In the genomic region with DNA sequence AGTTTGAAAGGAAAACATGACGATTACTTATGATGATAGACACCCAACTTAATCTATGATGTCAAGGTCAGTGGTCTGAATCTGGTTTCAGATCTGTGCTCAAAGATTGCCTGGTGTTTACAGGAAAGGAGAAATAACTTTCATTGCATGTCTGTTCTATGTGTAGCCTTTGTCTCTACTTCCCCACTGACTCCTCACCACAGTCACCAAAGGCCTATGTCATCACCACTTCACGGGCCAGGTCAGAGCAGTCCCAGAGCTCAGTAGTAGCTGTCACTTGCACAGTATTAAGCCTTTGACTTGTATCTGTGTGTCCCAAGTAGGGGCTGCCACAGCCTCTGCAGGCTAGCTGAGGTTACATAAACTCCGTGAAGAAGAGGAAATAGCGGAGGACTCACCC, we compare ENCODE assay signal across 16 mouse cellular contexts. TPM values are rescaled to one million over a fixed set of nuclear protein-coding genes. Genes with fewer than 3 reads are reported as not detected.
"Had no signal": no experiment of that assay in that cellular context is flagged by ENCODE, and none has a peak within 500 bp of the region (broad histone marks: within the 10 kb centered on the region; RNA-seq: fewer than 3 reads in every experiment).

No protein-coding gene starts in this region.

- H3K4me1 ChIP-seq: limb, embryonic 10.5 days; midbrain, embryonic 12.5 days; neural tube, embryonic 12.5 days had no signal

- H3K4me3 ChIP-seq: layer of hippocampus, adult 2 months; limb, embryonic 10.5 days; midbrain, embryonic 12.5 days; neural tube, embryonic 12.5 days had no signal

- H3K27ac ChIP-seq: kidney, postnatal 0 days; layer of hippocampus, adult 2 months; limb, embryonic 10.5 days; liver, embryonic 14.5 days; midbrain, embryonic 12.5 days; neural tube, embryonic 12.5 days; stomach, postnatal 0 days had no signal

- H3K9ac ChIP-seq: liver, embryonic 14.5 days; lung, embryonic 14.5 days; midbrain, embryonic 12.5 days; neural tube, embryonic 12.5 days had no signal

- H3K27me3 ChIP-seq: neural tube, embryonic 12.5 days had no signal

- DNase-seq: kidney, adult 11 months; kidney, adult 9 months; kidney, postnatal 36 days; lung, embryonic 14.5 days; lung, postnatal 14 days; retina, postnatal 1 day; thymus, postnatal 4 days had no signal

- ATAC-seq: inflammation-experienced regulatory T-cells, adult 6 months had no signal

- H3K9me3 ChIP-seq: limb, embryonic 10.5 days; midbrain, embryonic 12.5 days; neural tube, embryonic 12.5 days had no signal

- H3K36me3 ChIP-seq: limb, embryonic 10.5 days; midbrain, embryonic 12.5 days; neural tube, embryonic 12.5 days had no signal

- H3K4me2 ChIP-seq: lung, embryonic 14.5 days; midbrain, embryonic 12.5 days; neural tube, embryonic 12.5 days had no signal

RNA-seq across cellular contexts. Expression of a gene that starts 23.7 kb away (rescaled TPM):
- polyA plus RNA-seq: midbrain, embryonic 12.5 days; neural tube, embryonic 12.5 days had no signal

RNA-seq across cellular contexts. Expression of a gene that starts 51.6 kb away (rescaled TPM):
- total RNA-seq: megakaryocyte-erythroid progenitor cell, adult 5-6 weeks had no signal
